Mouse (Mus musculus) E14TG2a.4 (cell line): ENCODE data around the gene Wdr47.
"Not testable (repeated sequence)": the region's sequence is repeated elsewhere in the genome, so short reads cannot be mapped to it uniquely, and the experiment has no call there.

Experiments
- CTCF ChIP-seq: conservative IDR thresholded peaks from 2 replicates; pipeline ENCODE4 v1.5.1; 2014; ENCODE audit warnings: low read length
- NANOG ChIP-seq: IDR thresholded peaks from 2 replicates; pipeline ENCODE4 v1.6.1; 2014; ENCODE audit warnings: borderline replicate concordance, low read length, mixed read lengths
- POU5F1 ChIP-seq: IDR thresholded peaks from 2 replicates; pipeline ENCODE4 v1.6.1; 2014; ENCODE audit warnings: low read length, borderline replicate concordance

DNA sequence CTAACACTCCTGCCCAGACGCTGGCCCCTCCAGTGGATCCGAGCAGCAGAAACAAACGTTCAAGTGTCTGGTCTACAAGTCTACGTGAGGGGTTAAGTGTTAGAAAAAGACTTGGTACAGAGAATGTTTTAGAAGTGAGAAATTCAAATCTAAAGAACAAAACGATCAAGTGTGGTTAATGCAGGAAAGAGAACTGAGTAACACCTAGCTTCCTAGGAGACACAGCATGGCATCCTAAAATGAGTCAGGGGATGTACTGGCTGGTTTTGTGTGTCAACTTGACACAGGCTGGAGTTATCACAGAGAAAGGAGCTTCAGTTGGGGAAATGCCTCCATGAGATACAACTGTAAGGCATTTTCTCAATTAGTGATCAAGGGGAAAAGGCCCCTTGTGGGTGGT, 92.5 kb downstream of the Wdr47 start:
- TF ChIP-seq CTCF, NANOG, POU5F1: not testable (repeated sequence)
